Mouse (Mus musculus) cerebellum, postnatal 14 days (tissue): ENCODE measurements around the gene Rfx3.

ENCODE experiments used
- DNase-seq, 2 experiments: peaks; one replicate each; pipeline ENCODE4 v3.0.0; 2021; ENCODE audit warnings: mixed read lengths in 2 of 2

Gene Rfx3

GRCm38 (mm10) chr19:28010471-28011395 is at the start of gene Rfx3:
Rfx3 (minus strand) TSS chr19:28011166.
- DNase-seq, result peak; percentile 54 to 66

- DNase-seq, result no peak
Observed at GRCm38 (mm10) chr19:28052058-28052457, 41.1 kb upstream of the Rfx3 start.

GRCm38 (mm10) chr19:28051571-28051970 is 40.6 kb upstream of the Rfx3 start:
- no peak for DNase-seq

GRCm38 (mm10) chr19:28049280-28049679 is 38.3 kb upstream of the Rfx3 start:
- DNase-seq, result no peak

- DNase-seq, result no peak
Observed at GRCm38 (mm10) chr19:28046806-28047205, 35.8 kb upstream of the Rfx3 start.

- no peak for DNase-seq
Observed at GRCm38 (mm10) chr19:28044950-28045349, 34.0 kb upstream of the Rfx3 start.

- DNase-seq, result peak; percentile 84 to 88
Observed at GRCm38 (mm10) chr19:28011718-28012499, 943 bp upstream of the Rfx3 start.

- peak; percentile 97 for DNase-seq
Observed at GRCm38 (mm10) chr19:28011396-28011717, 391 bp upstream of the Rfx3 start.

- peak; percentile 49 to 58 for DNase-seq
Observed at GRCm38 (mm10) chr19:28009587-28010281, 1.2 kb downstream of the Rfx3 start.

GRCm38 (mm10) chr19:28004190-28004589 is 6.8 kb downstream of the Rfx3 start:
- no peak for DNase-seq

- DNase-seq, result peak in 1 of 2 experiments; percentile 32
Observed at GRCm38 (mm10) chr19:28003474-28003873, 7.5 kb downstream of the Rfx3 start.

- no peak for DNase-seq
Observed at GRCm38 (mm10) chr19:28002708-28003107, 8.3 kb downstream of the Rfx3 start.

GRCm38 (mm10) chr19:27992800-27993199 is 18.2 kb downstream of the Rfx3 start:
- peak; percentile 30 to 48 for DNase-seq

- no peak for DNase-seq
Observed at GRCm38 (mm10) chr19:27988746-27989145, 22.2 kb downstream of the Rfx3 start.

GRCm38 (mm10) chr19:27967590-27967989 is 43.4 kb downstream of the Rfx3 start:
- no peak for DNase-seq

- no peak for DNase-seq
Observed at GRCm38 (mm10) chr19:27961271-27961670, 49.7 kb downstream of the Rfx3 start.

- no peak for DNase-seq
Observed at GRCm38 (mm10) chr19:27935453-27935852, 75.5 kb downstream of the Rfx3 start.

GRCm38 (mm10) chr19:27931136-27931535 is 79.8 kb downstream of the Rfx3 start:
- DNase-seq, result no peak

- no peak for DNase-seq
Observed at GRCm38 (mm10) chr19:27926378-27926777, 84.6 kb downstream of the Rfx3 start.

GRCm38 (mm10) chr19:27919040-27919439 is 91.9 kb downstream of the Rfx3 start:
- no peak for DNase-seq

- DNase-seq, result no peak
Observed at GRCm38 (mm10) chr19:27916446-27916845, 94.5 kb downstream of the Rfx3 start.

GRCm38 (mm10) chr19:27906976-27907375 is 104.0 kb downstream of the Rfx3 start:
- no peak for DNase-seq

GRCm38 (mm10) chr19:27905976-27906375 is 105.0 kb downstream of the Rfx3 start:
- no peak for DNase-seq
